Mouse (Mus musculus) thymus, adult 2 months (tissue): ENCODE measurements around the gene Cbarp. TPM values are rescaled to one million over a fixed set of nuclear protein-coding genes. Genes with fewer than 3 reads are reported as not detected.
A peak's percentile ranks its signal among the peaks of the same experiment; 100 is the strongest.

Experiments used
- DNase-seq: peaks from one replicate; pipeline ENCODE4 v3.0.0; 2021
- H3K27ac ChIP-seq: fragments of 200-500 bp; 2 replicates; pipeline ENCODE4 v1.5.1; 2012; ENCODE audit warnings: low read length, control low read depth; ENCODE audit not compliant: control insufficient read depth, insufficient read depth
- H3K27me3 ChIP-seq: fragments of 200-500 bp; 2 replicates; pipeline ENCODE4 v1.6.1; 2012; ENCODE audit warnings: mild to moderate bottlenecking, low read length, moderate library complexity, mixed read lengths; ENCODE audit not compliant: control insufficient read depth, insufficient read depth
- H3K36me3 ChIP-seq: fragments of 200-500 bp; 2 replicates; pipeline ENCODE4 v1.6.1; 2012; ENCODE audit warnings: mild to moderate bottlenecking, low read length, moderate library complexity; ENCODE audit not compliant: control insufficient read depth, insufficient read depth
- H3K4me1 ChIP-seq: fragments of 200-500 bp; replicated peaks from 2 replicates; pipeline ENCODE4 v1.6.1; 2012; ENCODE audit warnings: low read length; ENCODE audit not compliant: control insufficient read depth, insufficient read depth
- H3K4me3 ChIP-seq: fragments of 200-500 bp; 2 replicates; pipeline ENCODE4 v1.5.1; 2012; ENCODE audit warnings: mild to moderate bottlenecking, low read length, control low read depth, moderate library complexity; ENCODE audit not compliant: control insufficient read depth, insufficient read depth
- CTCF ChIP-seq: fragments of 200-500 bp; IDR thresholded peaks from 2 replicates; pipeline ENCODE4 v1.5.1; 2012; ENCODE audit warnings: mild to moderate bottlenecking, control low read depth, low read length, moderate library complexity, borderline replicate concordance; ENCODE audit not compliant: control insufficient read depth, poor library complexity, insufficient read depth; ENCODE audit errors: extremely low read depth
- POLR2A ChIP-seq: fragments of 200-500 bp; IDR thresholded peaks from 2 replicates; pipeline ENCODE4 v1.6.1; 2012; ENCODE audit warnings: mild to moderate bottlenecking, low read length, control low read depth, moderate library complexity; ENCODE audit not compliant: control insufficient read depth, poor library complexity, insufficient read depth; ENCODE audit errors: extremely low read depth
- WGBS: fragments of 180-500 bp; shearing (Covaris S2); methylation state at CpG from one replicate; pipeline ENCODE4 v1.1.7; 2018; 5-methylcytosine and 5-hydroxymethylcytosine counted together
- polyA plus RNA-seq: library from polyadenylated mRNA; depleted of rRNA; stranded (reverse); fragments of >200 nt; gene quantifications from 2 replicates; pipeline ENCODE4 v1.2.3, GENCODE M21; 2012

The Cbarp gene
- polyA plus RNA-seq, 1 experiment = 34.0 TPM

DNA sequence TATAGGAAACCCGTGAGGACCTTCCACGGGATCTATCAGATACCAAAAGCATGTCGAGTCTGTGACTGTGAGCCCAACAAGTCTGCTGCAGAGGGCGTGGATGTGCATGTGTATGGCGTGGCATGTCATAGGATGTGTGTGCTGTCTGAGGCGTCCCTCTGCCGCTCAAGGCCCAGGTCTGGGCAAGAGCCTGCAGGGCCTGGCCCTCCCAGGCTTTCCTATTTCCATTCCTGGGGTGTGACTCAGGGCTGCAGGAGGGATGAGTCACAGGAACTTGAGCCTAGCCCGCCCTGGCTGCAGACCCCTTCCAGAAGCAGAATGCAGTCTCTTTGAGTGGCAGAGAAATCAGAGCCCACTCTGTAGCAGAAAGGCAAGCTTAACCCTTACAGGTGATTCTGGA is 23.1 kb upstream of the Cbarp start:
- TF ChIP-seq POLR2A = no peak
- TF ChIP-seq CTCF = no peak
- Histone ChIP-seq H3K27ac (no peak overlapping the region), H3K4me1 (peaks cover 66% of the 10 kb centered on the region), H3K36me3 (no peaks in the 10 kb centered on the region), H3K27me3 (no peaks in the 10 kb centered on the region), H3K4me3 (no peak overlapping the region)
- peak; percentile 9 for DNase-seq
- WGBS = 89% methylated on average over 8 of the region's 8 CpGs

DNA sequence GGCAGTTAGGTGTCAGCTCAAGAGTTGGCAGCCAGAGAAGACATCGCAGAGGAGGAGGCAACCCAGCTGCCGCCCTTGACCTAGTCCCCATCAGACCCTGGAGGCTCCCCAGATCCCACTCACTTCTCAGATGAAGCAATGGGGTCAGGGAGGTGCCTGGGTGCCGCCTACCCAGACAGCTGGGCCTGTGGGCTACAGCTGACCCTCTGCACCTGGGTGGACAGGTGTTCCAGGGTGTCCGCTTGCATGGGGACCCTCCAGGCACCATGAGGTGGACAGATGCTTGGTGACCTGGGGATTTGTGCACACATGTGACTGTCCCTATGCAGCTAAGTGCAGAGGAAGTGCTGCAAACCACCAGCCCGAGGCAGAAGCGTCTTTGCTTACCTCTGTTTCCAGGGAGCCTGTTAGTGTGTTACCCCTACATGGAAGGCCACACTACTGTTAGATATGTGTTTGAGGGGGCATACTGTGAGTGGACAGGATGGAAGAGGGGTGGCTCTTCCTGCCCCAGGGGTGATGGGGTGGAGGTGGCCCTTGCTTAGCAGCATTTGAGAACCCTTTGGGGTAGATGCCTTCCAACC is 22.2 kb upstream of the Cbarp start:
- no peak for TF ChIP-seq CTCF
- TF ChIP-seq POLR2A = no peak
- peak overlapping the region; percentile 83 for H3K27ac ChIP-seq
- H3K4me1 ChIP-seq = peaks cover 73% of the 10 kb centered on the region
- H3K27me3 ChIP-seq = no peaks in the 10 kb centered on the region
- no peaks in the 10 kb centered on the region for H3K36me3 ChIP-seq
- no peak overlapping the region for H3K4me3 ChIP-seq
- 63% methylated on average over 6 of the region's 6 CpGs for WGBS
- peak; percentile 28 for DNase-seq

DNA sequence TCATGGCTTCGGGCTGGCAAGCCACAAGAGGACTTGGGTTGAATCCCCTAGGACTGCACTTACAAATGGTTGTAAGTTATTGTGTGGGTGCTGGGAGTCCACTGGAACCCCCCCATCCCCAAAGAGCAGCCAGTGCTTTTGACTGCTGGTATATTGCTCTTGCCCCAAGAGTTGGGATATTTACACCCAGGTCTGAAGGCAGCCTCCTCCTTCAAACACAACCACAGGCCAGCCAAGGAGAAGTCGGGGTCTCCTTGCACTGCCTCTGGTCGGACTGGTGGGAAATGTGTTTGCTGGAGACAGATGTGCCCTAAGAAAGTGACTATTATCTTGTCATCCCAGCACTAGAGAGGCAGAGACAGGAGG is 21.6 kb upstream of the Cbarp start:
- WGBS = 81% methylated on average over 3 of the region's 3 CpGs
- no peak for TF ChIP-seq POLR2A
- no peak for TF ChIP-seq CTCF
- Histone ChIP-seq H3K36me3 (peaks cover 3% of the 10 kb centered on the region; the same call in 1 of the 2 replicates), H3K4me1 (peaks cover 77% of the 10 kb centered on the region), H3K4me3 (no peak overlapping the region), H3K27ac (peak overlapping the region; percentile 83), H3K27me3 (no peaks in the 10 kb centered on the region)
- no peak for DNase-seq

DNA sequence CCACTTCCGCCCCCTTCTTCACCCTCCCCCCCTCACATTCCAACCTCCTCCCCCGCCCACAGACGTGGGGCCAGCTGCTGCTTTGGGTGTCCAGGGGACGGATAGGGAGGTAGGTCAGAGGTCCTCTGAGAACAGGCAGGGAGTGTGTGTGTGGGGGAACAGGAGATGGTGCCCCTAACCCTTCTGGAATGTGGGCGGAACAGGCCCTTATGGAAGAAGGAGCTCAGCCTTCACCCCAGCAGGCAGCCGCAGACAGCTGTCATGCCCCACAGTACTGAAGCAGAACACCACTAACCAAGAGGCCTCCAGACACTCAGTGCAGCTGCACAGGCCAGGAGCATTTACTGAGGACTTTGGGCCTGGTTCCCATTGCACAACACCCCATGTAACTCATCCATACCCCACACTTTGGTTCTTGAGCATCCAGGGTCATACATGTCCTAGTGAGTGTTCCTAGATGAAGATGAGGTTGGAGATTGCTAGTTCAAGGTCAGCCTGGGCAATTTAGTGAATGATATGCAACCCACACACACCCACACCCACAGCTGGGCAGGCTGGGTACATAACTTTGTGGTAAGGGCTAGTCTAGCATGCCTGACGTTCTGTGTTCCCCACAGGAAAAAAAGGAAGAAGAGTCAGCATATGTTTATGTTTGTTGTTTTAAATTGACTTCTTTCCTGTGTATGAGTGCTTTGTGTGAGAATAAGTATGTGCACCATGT is 21.0 kb upstream of the Cbarp start:
- Histone ChIP-seq H3K4me1 (peaks cover 80% of the 10 kb centered on the region), H3K27me3 (no peaks in the 10 kb centered on the region), H3K27ac (peak overlapping the region; percentile 83), H3K36me3 (peaks cover 9% of the 10 kb centered on the region), H3K4me3 (no peak overlapping the region)
- 32% methylated on average over 7 of the region's 7 CpGs for WGBS
- DNase-seq = peak; percentile 34
- TF ChIP-seq POLR2A (no peak), CTCF (no peak)

DNA sequence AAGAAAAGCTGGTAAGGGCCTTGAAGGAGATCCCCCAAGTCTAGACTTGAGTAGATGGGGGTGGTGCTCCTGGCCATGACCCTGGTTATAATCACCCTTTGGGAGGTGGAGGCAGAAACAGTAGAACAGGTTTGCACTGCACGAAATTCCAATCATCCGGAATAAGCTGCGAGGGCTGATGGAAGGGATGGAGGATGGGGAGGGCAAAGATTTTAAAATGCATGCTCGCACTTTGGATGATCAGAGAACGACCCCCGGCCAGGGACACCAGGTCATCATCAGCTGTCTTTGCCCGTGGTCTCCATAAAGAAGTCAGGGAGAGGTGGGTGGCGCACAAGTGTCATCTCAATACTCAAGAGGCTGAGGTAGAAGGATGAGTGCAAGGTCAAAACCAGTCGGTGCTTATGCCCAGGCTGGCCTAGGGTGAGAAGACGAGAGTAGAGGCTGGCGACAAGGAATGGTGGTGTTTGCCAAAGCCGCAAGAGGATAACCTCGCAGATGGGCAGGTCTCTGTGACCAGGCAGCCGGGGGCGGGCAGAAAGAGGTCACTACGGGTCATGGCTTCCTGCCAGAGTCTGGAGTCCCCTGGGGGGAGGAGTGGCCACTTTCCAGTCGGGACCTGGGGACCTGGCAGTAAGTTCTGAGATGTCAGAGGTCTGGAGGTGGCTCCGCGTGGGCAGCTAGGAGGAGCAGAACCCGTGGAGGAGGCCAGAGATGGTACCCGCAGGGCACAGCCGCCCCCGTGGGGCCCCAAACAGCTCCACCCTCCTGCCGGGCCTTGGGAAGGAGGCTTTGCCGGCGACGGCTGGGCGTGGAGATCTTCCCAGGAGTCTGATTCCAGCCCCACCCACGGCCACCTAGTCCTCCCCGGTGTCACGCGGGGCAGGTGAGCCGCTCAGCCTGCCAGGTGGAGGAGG is 20.1 kb upstream of the Cbarp start:
- Histone ChIP-seq H3K4me3 (peak overlapping the region; percentile 43), H3K27me3 (no peaks in the 10 kb centered on the region), H3K36me3 (peaks cover 18% of the 10 kb centered on the region), H3K4me1 (peaks cover 83% of the 10 kb centered on the region), H3K27ac (peak overlapping the region; percentile 83)
- no peak for TF ChIP-seq CTCF
- 0 out of 2 replicates have a peak, but pooled peaks have one; percentile 25 for TF ChIP-seq POLR2A
- peak; percentile 50 for DNase-seq
- WGBS = 12% methylated on average over 32 of the region's 33 CpGs

- peaks cover 80% of the 10 kb centered on the region for H3K4me1 ChIP-seq
- peaks cover 27% of the 10 kb centered on the region for H3K36me3 ChIP-seq
- TF ChIP-seq CTCF (peak; percentile 47; the same call in 1 of the 2 replicates), POLR2A (peak; percentile 38; the same call in 1 of the 2 replicates)
- no peaks in the 10 kb centered on the region for H3K27me3 ChIP-seq
- WGBS = under 1% methylated on average over 55 of the region's 55 CpGs
- H3K27ac ChIP-seq = peak overlapping the region; percentile 89
- DNase-seq = peak; percentile 100
- peak overlapping the region; percentile 50 for H3K4me3 ChIP-seq
Measured at GRCm38 (mm10) chr10:80159561-80160454, 19.2 kb upstream of the Cbarp start.
